Mouse (Mus musculus): ENCODE measurements around the gene Dnajc1. TPM values are rescaled to one million over a fixed set of nuclear protein-coding genes. Genes with fewer than 3 reads are reported as not detected.

Gene Dnajc1
- polyA plus RNA-seq, 1 experiment from 2014 or later, result 30.8 TPM

- H3K4me3 ChIP-seq (ENCODE audit: low read depth, low read length), result no peak overlapping the region
- H3K36me3 ChIP-seq (replicated peaks; ENCODE audit: control insufficient read depth, insufficient read depth, low read depth, low read length), result no peaks in the 10 kb centered on the region
- DNase-seq (ENCODE audit: low spot score) (no peak), ATAC-seq (replicated peaks; ENCODE audit: insufficient number of reproducible peaks, low FRiP score, low TSS enrichment, low read depth) (no peak)
- no peaks in the 10 kb centered on the region for H3K4me1 ChIP-seq (ENCODE audit: control insufficient read depth, insufficient read depth, low read length)
- WGBS, result 79% methylated on average over 3 of the region's 3 CpGs
- no peak overlapping the region for H3K27ac ChIP-seq (replicated peaks; ENCODE audit: low read depth, low read length)
- no peak overlapping the region for H3K9ac ChIP-seq (replicated peaks; ENCODE audit: low read length)
- no peak overlapping the region for H3K4me2 ChIP-seq (ENCODE audit: low read depth, low read length)
- no peaks in the 10 kb centered on the region for H3K27me3 ChIP-seq (ENCODE audit: control insufficient read depth, insufficient read depth, low read length)
- no peaks in the 10 kb centered on the region for H3K9me3 ChIP-seq (replicated peaks; ENCODE audit: control insufficient read depth, low read length)
Measured at GRCm38 (mm10) chr2:18264579-18264978, 128.1 kb downstream of the Dnajc1 start.

GRCm38 (mm10) chr2:18262298-18262697 lies 130.3 kb downstream of the Dnajc1 start:
- DNase-seq (ENCODE audit: low spot score), result no peak
- Histone ChIP-seq H3K27me3 (ENCODE audit: control insufficient read depth, insufficient read depth, low read length) (no peaks in the 10 kb centered on the region), H3K4me2 (ENCODE audit: low read depth, low read length) (no peak overlapping the region), H3K4me1 (ENCODE audit: control insufficient read depth, insufficient read depth, low read length) (no peaks in the 10 kb centered on the region), H3K4me3 (ENCODE audit: low read depth, low read length) (no peak overlapping the region), H3K9me3 (replicated peaks; ENCODE audit: control insufficient read depth, low read length) (no peaks in the 10 kb centered on the region), H3K9ac (replicated peaks; ENCODE audit: low read length) (no peak overlapping the region), H3K27ac (replicated peaks; ENCODE audit: low read depth, low read length) (no peak overlapping the region), H3K36me3 (replicated peaks; ENCODE audit: control insufficient read depth, insufficient read depth, low read depth, low read length) (no peaks in the 10 kb centered on the region)
- WGBS, result 53% methylated on average over 1 of the region's 1 CpGs
- no peak for ATAC-seq (replicated peaks; ENCODE audit: insufficient number of reproducible peaks, low FRiP score, low TSS enrichment, low read depth)

GRCm38 (mm10) chr2:18249224-18249623 lies 143.4 kb downstream of the Dnajc1 start:
- Histone ChIP-seq H3K4me3 (ENCODE audit: low read depth, low read length) (no peak overlapping the region), H3K4me2 (ENCODE audit: low read depth, low read length) (no peak overlapping the region), H3K27ac (replicated peaks; ENCODE audit: low read depth, low read length) (no peak overlapping the region), H3K9ac (replicated peaks; ENCODE audit: low read length) (no peak overlapping the region), H3K9me3 (replicated peaks; ENCODE audit: control insufficient read depth, low read length) (no peaks in the 10 kb centered on the region), H3K4me1 (ENCODE audit: control insufficient read depth, insufficient read depth, low read length) (no peaks in the 10 kb centered on the region), H3K36me3 (replicated peaks; ENCODE audit: control insufficient read depth, insufficient read depth, low read depth, low read length) (no peaks in the 10 kb centered on the region; the same call in 1 of the 2 replicates), H3K27me3 (ENCODE audit: control insufficient read depth, insufficient read depth, low read length) (no peaks in the 10 kb centered on the region)
- 91% methylated on average over 3 of the region's 3 CpGs for WGBS
- DNase-seq (ENCODE audit: low spot score) (no peak), ATAC-seq (replicated peaks; ENCODE audit: insufficient number of reproducible peaks, low FRiP score, low TSS enrichment, low read depth) (no peak)

- DNase-seq (ENCODE audit: low spot score), result no peak
Measured at GRCm38 (mm10) chr2:18235524-18235923, 157.1 kb downstream of the Dnajc1 start.

GRCm38 (mm10) chr2:18232883-18233567 lies 159.6 kb downstream of the Dnajc1 start:
- H3K4me1 ChIP-seq (ENCODE audit: control insufficient read depth, insufficient read depth, low read length), result no peaks in the 10 kb centered on the region
- no peak overlapping the region for H3K9ac ChIP-seq (replicated peaks; ENCODE audit: low read length)
- no peaks in the 10 kb centered on the region for H3K27me3 ChIP-seq (ENCODE audit: control insufficient read depth, insufficient read depth, low read length)
- no peaks in the 10 kb centered on the region for H3K36me3 ChIP-seq (replicated peaks; ENCODE audit: control insufficient read depth, insufficient read depth, low read depth, low read length)
- no peaks in the 10 kb centered on the region for H3K9me3 ChIP-seq (replicated peaks; ENCODE audit: control insufficient read depth, low read length)
- H3K4me3 ChIP-seq (ENCODE audit: low read depth, low read length), result no peak overlapping the region
- H3K4me2 ChIP-seq (ENCODE audit: low read depth, low read length), result no peak overlapping the region
- ATAC-seq (replicated peaks; ENCODE audit: insufficient number of reproducible peaks, low FRiP score, low TSS enrichment, low read depth) (no peak; the same call in 1 of the 2 replicates), DNase-seq (ENCODE audit: low spot score) (no peak)
- WGBS, result 9% methylated on average over 5 of the region's 5 CpGs
- no peak overlapping the region for H3K27ac ChIP-seq (replicated peaks; ENCODE audit: low read depth, low read length)

More at GRCm38 (mm10) chr2:18235524-18235923, 157.1 kb downstream of the Dnajc1 start:
- WGBS, result 88% methylated on average over 5 of the region's 5 CpGs
- H3K4me1 ChIP-seq (ENCODE audit: control insufficient read depth, insufficient read depth, low read length), result no peaks in the 10 kb centered on the region
- H3K27ac ChIP-seq (replicated peaks; ENCODE audit: low read depth, low read length), result no peak overlapping the region
- no peak overlapping the region for H3K9ac ChIP-seq (replicated peaks; ENCODE audit: low read length)
- H3K9me3 ChIP-seq (replicated peaks; ENCODE audit: control insufficient read depth, low read length), result no peaks in the 10 kb centered on the region
- no peaks in the 10 kb centered on the region for H3K27me3 ChIP-seq (ENCODE audit: control insufficient read depth, insufficient read depth, low read length)
- H3K4me2 ChIP-seq (ENCODE audit: low read depth, low read length), result no peak overlapping the region
- no peak for ATAC-seq (replicated peaks; ENCODE audit: insufficient number of reproducible peaks, low FRiP score, low TSS enrichment, low read depth)
- H3K4me3 ChIP-seq (ENCODE audit: low read depth, low read length), result no peak overlapping the region
- no peaks in the 10 kb centered on the region for H3K36me3 ChIP-seq (replicated peaks; ENCODE audit: control insufficient read depth, insufficient read depth, low read depth, low read length)

- Histone ChIP-seq H3K27me3 (ENCODE audit: control insufficient read depth, insufficient read depth, low read length) (no peaks in the 10 kb centered on the region), H3K27ac (replicated peaks; ENCODE audit: low read depth, low read length) (no peak overlapping the region), H3K4me1 (ENCODE audit: control insufficient read depth, insufficient read depth, low read length) (no peaks in the 10 kb centered on the region), H3K9me3 (replicated peaks; ENCODE audit: control insufficient read depth, low read length) (no peaks in the 10 kb centered on the region), H3K4me2 (ENCODE audit: low read depth, low read length) (no peak overlapping the region), H3K4me3 (ENCODE audit: low read depth, low read length) (no peak overlapping the region), H3K9ac (replicated peaks; ENCODE audit: low read length) (no peak overlapping the region), H3K36me3 (replicated peaks; ENCODE audit: control insufficient read depth, insufficient read depth, low read depth, low read length) (no peaks in the 10 kb centered on the region)
- ATAC-seq (replicated peaks; ENCODE audit: insufficient number of reproducible peaks, low FRiP score, low TSS enrichment, low read depth), result no peak
- 17% methylated on average over 4 of the region's 4 CpGs for WGBS
- peak; percentile 49 for DNase-seq (ENCODE audit: low spot score)
Measured at GRCm38 (mm10) chr2:18231143-18231542, 161.5 kb downstream of the Dnajc1 start.

GRCm38 (mm10) chr2:18229279-18229678 lies 163.4 kb downstream of the Dnajc1 start:
- Histone ChIP-seq H3K4me3 (ENCODE audit: low read depth, low read length) (no peak overlapping the region), H3K4me1 (ENCODE audit: control insufficient read depth, insufficient read depth, low read length) (no peaks in the 10 kb centered on the region), H3K9me3 (replicated peaks; ENCODE audit: control insufficient read depth, low read length) (no peaks in the 10 kb centered on the region), H3K27me3 (ENCODE audit: control insufficient read depth, insufficient read depth, low read length) (no peaks in the 10 kb centered on the region), H3K27ac (replicated peaks; ENCODE audit: low read depth, low read length) (no peak overlapping the region), H3K4me2 (ENCODE audit: low read depth, low read length) (no peak overlapping the region), H3K36me3 (replicated peaks; ENCODE audit: control insufficient read depth, insufficient read depth, low read depth, low read length) (no peaks in the 10 kb centered on the region), H3K9ac (replicated peaks; ENCODE audit: low read length) (no peak overlapping the region)
- no peak for ATAC-seq (replicated peaks; ENCODE audit: insufficient number of reproducible peaks, low FRiP score, low TSS enrichment, low read depth)
- DNase-seq (ENCODE audit: low spot score), result peak; percentile 43
- 0% methylated on average over 2 of the region's 2 CpGs for WGBS

GRCm38 (mm10) chr2:18228486-18229062 lies 164.1 kb downstream of the Dnajc1 start:
- H3K9me3 ChIP-seq (replicated peaks; ENCODE audit: control insufficient read depth, low read length), result no peaks in the 10 kb centered on the region
- H3K36me3 ChIP-seq (replicated peaks; ENCODE audit: control insufficient read depth, insufficient read depth, low read depth, low read length), result no peaks in the 10 kb centered on the region
- H3K4me2 ChIP-seq (ENCODE audit: low read depth, low read length), result no peak overlapping the region
- H3K4me1 ChIP-seq (ENCODE audit: control insufficient read depth, insufficient read depth, low read length), result no peaks in the 10 kb centered on the region
- DNase-seq (ENCODE audit: low spot score) (peak; percentile 56), ATAC-seq (replicated peaks; ENCODE audit: insufficient number of reproducible peaks, low FRiP score, low TSS enrichment, low read depth) (no peak)
- whole genome bisulfite sequencing, result 25% methylated on average over 8 of the region's 8 CpGs
- H3K9ac ChIP-seq (replicated peaks; ENCODE audit: low read length), result no peak overlapping the region
- no peak overlapping the region for H3K27ac ChIP-seq (replicated peaks; ENCODE audit: low read depth, low read length)
- H3K27me3 ChIP-seq (ENCODE audit: control insufficient read depth, insufficient read depth, low read length), result no peaks in the 10 kb centered on the region
- no peak overlapping the region for H3K4me3 ChIP-seq (ENCODE audit: low read depth, low read length)

Data from embryonic facial prominence, embryonic 11.5 days (tissue).